Mouse (Mus musculus): ENCODE results near the gene Abcc9. TPM values are rescaled to one million over a fixed set of nuclear protein-coding genes. Genes with fewer than 3 reads are reported as not detected.

Abcc9 gene
- polyA plus RNA-seq, 2 experiments from 2014 or later, result not detected

- no peak for ATAC-seq
Measured at GRCm38 (mm10) chr6:142543648-142544047, 158.5 kb downstream of the Abcc9 start.

GRCm38 (mm10) chr6:142542800-142543175 is 159.3 kb downstream of the Abcc9 start:
- ATAC-seq, result no peak

- no peak for ATAC-seq
Measured at GRCm38 (mm10) chr6:142542082-142542799, 159.9 kb downstream of the Abcc9 start.

- no peak for ATAC-seq
Measured at GRCm38 (mm10) chr6:142540561-142541160, 161.5 kb downstream of the Abcc9 start.

- no peak for ATAC-seq
Measured at GRCm38 (mm10) chr6:142540131-142540530, 162.0 kb downstream of the Abcc9 start.

GRCm38 (mm10) chr6:142538503-142538902 is 163.6 kb downstream of the Abcc9 start:
- peak; percentile 90 for ATAC-seq

Other genes with a start within 250 kb of the Abcc9 start
- gene Gys2, start 229.2 kb downstream of the Abcc9 start, polyA plus RNA-seq (2017; shearing (Covaris generic)), result not detected
- 10 to 100 TPM; 67.6 to 85.1 TPM for gene Ldhb, start 194.4 kb downstream of the Abcc9 start, polyA plus RNA-seq (2017; shearing (Covaris generic))
- gene Kcnj8, start 130.7 kb downstream of the Abcc9 start, polyA plus RNA-seq (2017; shearing (Covaris generic)), result under 1 TPM in 1 of 2 experiments, not detected in 1; 0.20 TPM
- gene Cmas, start 54.4 kb upstream of the Abcc9 start, polyA plus RNA-seq (2017; shearing (Covaris generic)), result 10 to 100 TPM; 12.4 to 14.3 TPM
- not detected for gene Sult6b2, start 102.2 kb upstream of the Abcc9 start, polyA plus RNA-seq (2017; shearing (Covaris generic))

Data from activated CD4-positive, CD25-positive, alpha-beta regulatory T cell, adult 4 months (primary cell).